Comparison of ENCODE assay signal across 10 mouse cellular contexts in genomic region chr9:111356386-111356785, GRCm38 (mm10). TPM values are rescaled to one million over a fixed set of nuclear protein-coding genes. Genes with fewer than 3 reads are reported as not detected.
DNase-seq lines count a peak whose midpoint lies in the region; ATAC-seq and TF ChIP-seq lines count a peak whose summit lies in the region.
"Had no signal": no experiment of that assay in that cellular context is flagged by ENCODE, and none has a peak within 500 bp of the region (broad histone marks: within the 10 kb centered on the region; RNA-seq: fewer than 3 reads in every experiment).

No protein-coding gene starts in this region.

- ATAC-seq in hindbrain, embryonic 11.5 days (ENCODE audit: low FRiP score): no peak
- ATAC-seq in hindbrain, embryonic 13.5 days (ENCODE audit: low FRiP score): no peak
- ATAC-seq in limb, embryonic 14.5 days (ENCODE audit: low FRiP score, low read depth): no peak

- no peaks in the 10 kb centered on the region for H3K4me1 ChIP-seq in hindbrain, embryonic 11.5 days (replicated peaks; ENCODE audit: control insufficient read depth, insufficient read depth, low read length)
- H3K4me1 ChIP-seq in hindbrain, embryonic 13.5 days (replicated peaks): peaks cover 10% of the 10 kb centered on the region
- H3K4me1 ChIP-seq in limb, embryonic 14.5 days (ENCODE audit: control insufficient read depth, insufficient read depth, low read length): no peaks in the 10 kb centered on the region
- H3K4me1 ChIP-seq: stomach, embryonic 15.5 days had no signal

- WGBS in hindbrain, embryonic 11.5 days: 42% methylated on average over 3 of the region's 3 CpGs
- WGBS in hindbrain, embryonic 13.5 days: 47% methylated on average over 3 of the region's 3 CpGs
- WGBS in limb, embryonic 14.5 days: 22% methylated on average over 3 of the region's 3 CpGs

- H3K36me3 ChIP-seq in hindbrain, embryonic 11.5 days (ENCODE audit: control insufficient read depth, insufficient read depth, low read length): no peaks in the 10 kb centered on the region
- H3K36me3 ChIP-seq in hindbrain, embryonic 13.5 days: no peaks in the 10 kb centered on the region
- no peaks in the 10 kb centered on the region for H3K36me3 ChIP-seq in limb, embryonic 14.5 days (ENCODE audit: control insufficient read depth, insufficient read depth, low read length)
- H3K36me3 ChIP-seq: heart, embryonic 13.5 days; stomach, embryonic 15.5 days had no signal

- H3K27me3 ChIP-seq in hindbrain, embryonic 11.5 days (ENCODE audit: control insufficient read depth, insufficient read depth, low read length): no peaks in the 10 kb centered on the region
- no peaks in the 10 kb centered on the region for H3K27me3 ChIP-seq in hindbrain, embryonic 13.5 days
- no peaks in the 10 kb centered on the region for H3K27me3 ChIP-seq in limb, embryonic 14.5 days (ENCODE audit: control insufficient read depth, insufficient read depth, low read length)
- H3K27me3 ChIP-seq: heart, embryonic 13.5 days; stomach, embryonic 15.5 days had no signal

- H3K4me3 ChIP-seq in hindbrain, embryonic 11.5 days (ENCODE audit: low read depth, low read length): no peak overlapping the region
- no peak overlapping the region for H3K4me3 ChIP-seq in hindbrain, embryonic 13.5 days
- H3K4me3 ChIP-seq in limb, embryonic 14.5 days (replicated peaks; ENCODE audit: low read length): no peak overlapping the region
- H3K4me3 ChIP-seq: heart, embryonic 13.5 days; stomach, embryonic 15.5 days had no signal

- no peak overlapping the region for H3K4me2 ChIP-seq in hindbrain, embryonic 11.5 days (replicated peaks; ENCODE audit: low read depth, low read length)
- H3K4me2 ChIP-seq in hindbrain, embryonic 13.5 days: no peak overlapping the region
- no peak overlapping the region for H3K4me2 ChIP-seq in limb, embryonic 14.5 days (replicated peaks; ENCODE audit: low read depth, low read length, severe bottlenecking)
- H3K4me2 ChIP-seq: heart, embryonic 13.5 days; stomach, embryonic 15.5 days had no signal

- no peak overlapping the region for H3K9ac ChIP-seq in hindbrain, embryonic 11.5 days (ENCODE audit: low read depth, low read length)
- no peak overlapping the region for H3K9ac ChIP-seq in hindbrain, embryonic 13.5 days
- H3K9ac ChIP-seq in limb, embryonic 14.5 days (ENCODE audit: low read depth, low read length, severe bottlenecking): no peak overlapping the region
- H3K9ac ChIP-seq: heart, embryonic 13.5 days; stomach, embryonic 15.5 days had no signal

- no peak overlapping the region for H3K27ac ChIP-seq in hindbrain, embryonic 11.5 days (ENCODE audit: low read depth, low read length)
- H3K27ac ChIP-seq in hindbrain, embryonic 13.5 days: no peak overlapping the region
- no peak overlapping the region for H3K27ac ChIP-seq in limb, embryonic 14.5 days (replicated peaks; ENCODE audit: low read depth, low read length)
- H3K27ac ChIP-seq: heart, embryonic 13.5 days; stomach, embryonic 15.5 days had no signal

- no peaks in the 10 kb centered on the region for H3K9me3 ChIP-seq in hindbrain, embryonic 11.5 days (ENCODE audit: control insufficient read depth, low read length)
- H3K9me3 ChIP-seq in hindbrain, embryonic 13.5 days: no peaks in the 10 kb centered on the region
- no peaks in the 10 kb centered on the region for H3K9me3 ChIP-seq in limb, embryonic 14.5 days (ENCODE audit: control insufficient read depth, low read length)
- H3K9me3 ChIP-seq: heart, embryonic 13.5 days; stomach, embryonic 15.5 days had no signal

- peak; percentile 49 for DNase-seq in hindbrain, embryonic 11.5 days (ENCODE audit: low spot score)
- peak; percentile 45 for DNase-seq in A20 (ENCODE audit: low read depth, low spot score)
- peak; percentile 19 for DNase-seq in R1 (ENCODE audit: low read depth, low spot score)
- peak; percentile 57 for DNase-seq in limb, embryonic 14.5 days (ENCODE audit: low spot score)
- DNase-seq in thymus, postnatal 4 days: no peak
- no peak for DNase-seq in right cerebral cortex, postnatal 36 days (ENCODE audit: low spot score in 2 of 2)
- DNase-seq in gastrocnemius, postnatal 25 days: no peak

- no peak for TF ChIP-seq POLR2A in limb, embryonic 14.5 days (IDR thresholded peaks at IDR 0.05; ENCODE audit: borderline replicate concordance, extremely low read depth, insufficient read depth, insufficient read length)

RNA-seq across cellular contexts. Expression of gene Trank1, which starts 44.8 kb away (rescaled TPM):
- polyA plus RNA-seq in hindbrain, embryonic 11.5 days (2014; fragmentation: Nextera tagmentation; extraction: Ambion mirVana): 0.12 and 0.27 TPM in 2 replicates
- polyA plus RNA-seq in hindbrain, embryonic 13.5 days (2015; fragmentation: Nextera tagmentation; extraction: Ambion mirVana): 4.3 TPM in 2 replicates
- polyA plus RNA-seq in limb, embryonic 14.5 days (2012; rRNA removed): 1.2 and 1.4 TPM in 2 replicates
- 0.35 and 0.83 TPM in 2 replicates for polyA plus RNA-seq in limb, embryonic 14.5 days (2014; fragmentation: Nextera tagmentation; extraction: Ambion mirVana)
- under 1 TPM; 0.05 to 0.19 TPM for total RNA-seq in gastrocnemius, postnatal 25 days (2021)

Comparison
In these comparisons a context has a peak if more than half of its experiments do, and no peak if none do; other contexts are left out.
1. DNase-seq: peak in hindbrain, embryonic 11.5 days (single experiment), A20 (single experiment), R1 (single experiment) and limb, embryonic 14.5 days (single experiment); none in thymus, postnatal 4 days (single experiment), right cerebral cortex, postnatal 36 days (0 of 2) and gastrocnemius, postnatal 25 days (single experiment).